In genomic region chr6:28322399-28322798, GRCm38 (mm10) we compare ENCODE assay signal across 20 mouse cellular contexts.
DNase-seq lines count a peak whose midpoint lies in the region; ATAC-seq lines count a peak whose summit lies in the region.
"Had no signal": no experiment of that assay in that cellular context is flagged by ENCODE, and none has a peak within 500 bp of the region (broad histone marks: within the 10 kb centered on the region; RNA-seq: fewer than 3 reads in every experiment).

No protein-coding gene starts in this region.

- peak; percentile 65 for ATAC-seq in CD4-positive, CD25-positive, alpha-beta regulatory T cell, adult 4 months
- peak; percentile 39; the same call in 1 of the 2 replicates for ATAC-seq in granulocyte monocyte progenitor cell, adult 5-6 weeks (replicated peaks; ENCODE audit: poor library complexity, severe bottlenecking)
- ATAC-seq: forebrain, embryonic 15.5 days; hindbrain, postnatal 0 days; intestine, postnatal 0 days had no signal

- peak; percentile 63 for DNase-seq in CD4-positive helper T cell, adult 2 months (ENCODE audit: low read depth, low spot score)
- DNase-seq in skeletal muscle tissue, adult 2 months (ENCODE audit: low read depth, low spot score), result peak; percentile 3
- no peak for DNase-seq in urinary bladder, adult 18-20 months (ENCODE audit: low spot score in 2 of 2)
- DNase-seq in embryo, embryonic 10 days (ENCODE audit: low spot score), result no peak
- no peak for DNase-seq in left cerebral cortex, postnatal 10 days (ENCODE audit: extremely low spot score in 1 of 2, low spot score in 2 of 2)
- DNase-seq: adrenal gland, postnatal 14 days; cerebellum, adult 8-10 months; cerebellum, postnatal 36 days; gastrocnemius, postnatal 10 days; heart, adult 11 months; kidney, postnatal 25 days; liver; lung, postnatal 4 days; right cerebral cortex, postnatal 14 days; thymus, adult 18-20 months had no signal

- intact Hi-C loops in left cerebral cortex, postnatal 10 days (cut with DNase I), result no loop called here

Comparison
In these comparisons a context has a peak if more than half of its experiments do, and no peak if none do; other contexts are left out.
1. DNase-seq: peak in CD4-positive helper T cell, adult 2 months (single experiment) and skeletal muscle tissue, adult 2 months (single experiment); none in urinary bladder, adult 18-20 months (0 of 2), embryo, embryonic 10 days (single experiment) and left cerebral cortex, postnatal 10 days (0 of 2).